Mouse (Mus musculus) stomach, embryonic 14.5 days (tissue): ENCODE results near the gene Ybey. TPM values are rescaled to one million over a fixed set of nuclear protein-coding genes. Genes with fewer than 3 reads are reported as not detected.

ENCODE experiments used
- ATAC-seq: fragments of 200-750 bp; cut with Nextera tagmentation; 2 replicates; pipeline ENCODE4 v1.8.0; 2017; ENCODE audit warnings: low read depth, moderate TSS enrichment; ENCODE audit not compliant: insufficient number of reproducible peaks, insufficient read depth, low FRiP score
- H3K27ac ChIP-seq: fragments of 300-500 bp; sonication (generic); 2 replicates; pipeline ENCODE4 v1.5.1; 2014; ENCODE audit warnings: mild to moderate bottlenecking, low read length, moderate library complexity, mixed read lengths
- H3K27me3 ChIP-seq: fragments of 300-500 bp; sonication (generic); 2 replicates; pipeline ENCODE4 v1.6.1; 2014; ENCODE audit warnings: low read length, control low read depth, mixed read lengths; ENCODE audit not compliant: control insufficient read depth, insufficient read depth
- H3K36me3 ChIP-seq: fragments of 300-500 bp; sonication (generic); 2 replicates; pipeline ENCODE4 v1.6.1; 2014; ENCODE audit warnings: mild to moderate bottlenecking, control low read depth, low read length, moderate library complexity, mixed read lengths; ENCODE audit not compliant: control insufficient read depth, insufficient read depth
- H3K4me1 ChIP-seq: fragments of 300-500 bp; sonication (generic); 2 replicates; pipeline ENCODE4 v1.6.1; 2014; ENCODE audit warnings: low read length, control low read depth, mixed read lengths; ENCODE audit not compliant: control insufficient read depth, insufficient read depth
- H3K4me2 ChIP-seq: fragments of 300-500 bp; sonication (generic); replicated peaks from 2 replicates; pipeline ENCODE4 v1.6.1; 2014; ENCODE audit warnings: low read depth, low read length, control low read depth
- H3K4me3 ChIP-seq: fragments of 300-500 bp; sonication (generic); 2 replicates; pipeline ENCODE4 v1.5.1; 2014; ENCODE audit warnings: low read depth, low read length, control low read depth
- H3K9ac ChIP-seq: fragments of 300-500 bp; sonication (generic); replicated peaks from 2 replicates; pipeline ENCODE4 v1.6.1; 2014; ENCODE audit warnings: low read depth, mild to moderate bottlenecking, control low read depth, low read length, moderate library complexity, mixed read lengths
- H3K9me3 ChIP-seq: fragments of 300-500 bp; sonication (generic); 2 replicates; pipeline ENCODE4 v1.6.1; 2016; ENCODE audit warnings: low read depth, low read length, control low read depth; ENCODE audit not compliant: control insufficient read depth
- WGBS: fragments of 180-500 bp; shearing (Covaris S2); extraction: QIAGEN DNeasy Blood & Tissue Kit; methylation state at CpG from one replicate; pipeline ENCODE4 v1.1.7; 2014; 5-methylcytosine and 5-hydroxymethylcytosine counted together
- polyA plus RNA-seq: library from polyadenylated mRNA; unstranded; fragments of >200 nt; fragmentation: Nextera tagmentation; extraction: Ambion mirVana; gene quantifications from 2 replicates; pipeline ENCODE4 v1.2.1, GENCODE M21; 2014

The Ybey gene
- polyA plus RNA-seq, result 5.6 and 5.8 TPM in 2 replicates

DNA sequence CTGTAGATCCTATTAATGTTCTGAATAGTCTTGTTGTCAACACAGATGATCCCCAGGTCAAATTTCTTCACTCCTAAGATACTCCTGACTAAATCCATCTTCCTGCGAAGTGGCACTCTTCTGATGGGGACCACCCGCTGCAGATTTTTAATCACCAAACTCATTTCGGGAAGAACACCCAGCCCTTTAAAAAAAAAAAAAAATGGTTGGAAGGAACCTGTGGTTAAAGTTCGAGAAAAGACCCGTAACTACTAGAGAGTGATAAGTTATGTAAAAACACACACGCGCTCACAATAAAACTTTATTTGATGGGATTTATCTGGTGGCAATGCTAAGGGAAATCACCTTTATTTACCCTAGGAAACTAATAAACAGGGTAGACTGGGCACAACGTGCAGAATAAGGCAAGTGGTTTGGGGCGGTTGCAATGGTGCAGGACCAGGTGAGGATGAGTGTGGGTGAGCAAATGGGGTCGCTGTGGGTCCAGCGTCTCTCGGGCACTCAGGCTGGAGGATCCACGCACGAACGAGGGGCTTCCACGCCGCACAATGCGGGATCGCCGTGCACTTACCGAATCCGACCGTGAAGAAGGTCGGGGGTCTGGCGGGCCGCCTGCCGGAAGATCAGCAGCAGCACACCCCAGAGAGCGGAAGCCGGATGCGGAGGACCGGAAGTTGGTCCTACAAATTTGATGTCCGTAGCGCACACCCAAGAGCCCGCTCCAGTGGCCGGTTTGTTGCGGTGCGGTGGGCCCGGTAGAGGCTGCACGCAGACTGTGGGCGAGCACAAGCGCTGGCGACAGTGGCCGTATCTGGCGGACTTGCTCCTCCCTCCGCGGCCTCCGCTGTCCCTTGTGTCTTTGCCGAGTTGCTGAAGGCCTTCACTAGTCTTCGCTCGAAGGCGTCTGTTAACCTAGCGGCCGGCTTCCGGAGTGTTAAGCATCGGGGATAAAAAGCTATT lies at the start of gene Ybey, which contains the start of gene Mcm3ap:
Ybey (minus strand) TSS at position 912 of the 960 bp plus-strand sequence.
Mcm3ap (plus strand) TSS at position 725 of the 960 bp plus-strand sequence.
- no peaks in the 10 kb centered on the region for H3K27me3 ChIP-seq
- H3K27ac ChIP-seq, result peak within 1 kb of the TSS; percentile 76; the same call in 1 of the 2 replicates
- no peaks in the 10 kb centered on the region for H3K9me3 ChIP-seq
- WGBS, result 1% methylated on average over 55 of the region's 55 CpGs
- H3K4me2 ChIP-seq, result peak within 1 kb of the TSS; percentile 57
- peak within 1 kb of the TSS; percentile 66 for H3K4me3 ChIP-seq
- H3K4me1 ChIP-seq, result no peaks in the 10 kb centered on the region; the same call in 1 of the 2 replicates
- peak within 1 kb of the TSS; percentile 64 for H3K9ac ChIP-seq
- peak; percentile 94 for ATAC-seq
- peaks cover 1% of the 10 kb centered on the region for H3K36me3 ChIP-seq

- WGBS, result 48% methylated on average over 5 of the region's 5 CpGs
- peak; percentile 72; the same call in 1 of the 2 replicates for ATAC-seq
- Histone ChIP-seq H3K4me2 (no peak overlapping the region), H3K27me3 (no peaks in the 10 kb centered on the region), H3K27ac (no peak overlapping the region), H3K4me1 (no peaks in the 10 kb centered on the region), H3K9ac (no peak overlapping the region), H3K36me3 (peaks cover 47% of the 10 kb centered on the region), H3K4me3 (no peak overlapping the region), H3K9me3 (no peaks in the 10 kb centered on the region)
Observed at GRCm38 (mm10) chr10:76512965-76513583, 44.2 kb upstream of the Ybey start.

DNA sequence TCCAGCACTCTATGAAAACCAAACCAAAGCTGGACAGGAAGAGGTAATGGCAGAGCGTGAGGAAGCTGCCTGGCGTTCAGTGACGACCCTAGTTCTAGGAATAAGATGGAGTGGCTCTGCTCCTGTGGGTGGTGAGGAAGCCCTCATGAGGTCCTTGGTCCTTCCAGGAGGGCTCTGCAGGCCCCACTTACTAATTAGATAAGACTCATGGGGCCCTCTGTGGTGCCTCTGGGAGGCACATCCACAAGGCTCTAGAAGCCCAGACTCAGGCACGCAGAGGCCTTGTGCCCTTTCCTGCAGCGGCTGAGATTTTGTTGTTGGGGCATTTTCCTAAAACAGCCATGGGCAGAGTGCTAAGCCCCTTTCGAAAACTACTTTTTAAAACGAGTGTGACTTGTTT lies 37.0 kb upstream of the Ybey start:
- H3K27ac ChIP-seq, result no peak overlapping the region
- H3K9me3 ChIP-seq, result no peaks in the 10 kb centered on the region
- no peaks in the 10 kb centered on the region for H3K27me3 ChIP-seq
- WGBS, result 94% methylated on average over 7 of the region's 7 CpGs
- no peak overlapping the region for H3K4me3 ChIP-seq
- H3K4me2 ChIP-seq, result no peak overlapping the region
- no peak for ATAC-seq
- no peak overlapping the region for H3K9ac ChIP-seq
- peaks cover 75% of the 10 kb centered on the region for H3K36me3 ChIP-seq
- no peaks in the 10 kb centered on the region for H3K4me1 ChIP-seq

DNA sequence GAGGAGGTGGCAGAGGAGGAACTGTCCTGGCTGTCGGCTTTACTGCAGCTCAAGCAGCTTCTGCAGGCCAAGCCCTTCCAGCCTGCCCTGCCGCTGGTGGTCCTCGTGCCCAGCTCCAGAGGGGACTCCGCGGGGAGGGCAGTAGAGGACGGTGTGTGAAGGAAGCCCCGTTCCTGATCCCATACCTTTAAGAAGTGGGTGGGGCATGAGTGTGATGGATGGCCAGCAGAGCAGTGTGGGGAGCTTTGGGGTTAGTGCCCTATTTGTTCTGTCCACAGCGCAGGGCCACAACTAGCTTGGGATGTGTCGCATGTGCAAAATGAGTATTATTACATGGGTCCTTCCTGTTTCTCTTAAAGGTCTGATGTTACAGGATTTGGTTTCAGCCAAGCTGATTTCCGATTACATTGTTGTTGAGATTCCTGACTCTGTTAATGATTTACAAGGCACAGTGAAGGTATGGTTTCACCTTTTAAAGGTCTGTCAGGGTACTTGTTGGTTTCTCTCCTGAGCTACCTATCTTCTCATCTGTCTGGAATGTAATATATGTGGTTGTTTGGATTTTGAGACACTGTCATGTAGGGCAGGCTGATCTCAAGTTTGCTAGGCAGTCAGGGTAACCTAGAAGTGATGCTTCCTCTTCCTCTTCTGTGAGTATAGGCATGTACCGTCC lies 35.5 kb upstream of the Ybey start:
- Histone ChIP-seq H3K27me3 (no peaks in the 10 kb centered on the region), H3K9me3 (no peaks in the 10 kb centered on the region), H3K4me2 (no peak overlapping the region), H3K9ac (no peak overlapping the region), H3K4me3 (no peak overlapping the region), H3K36me3 (peaks cover 76% of the 10 kb centered on the region), H3K4me1 (no peaks in the 10 kb centered on the region), H3K27ac (no peak overlapping the region)
- 66% methylated on average over 11 of the region's 11 CpGs for WGBS
- ATAC-seq, result 0 out of 2 replicates have a peak, but pooled peaks have one; percentile 28

DNA sequence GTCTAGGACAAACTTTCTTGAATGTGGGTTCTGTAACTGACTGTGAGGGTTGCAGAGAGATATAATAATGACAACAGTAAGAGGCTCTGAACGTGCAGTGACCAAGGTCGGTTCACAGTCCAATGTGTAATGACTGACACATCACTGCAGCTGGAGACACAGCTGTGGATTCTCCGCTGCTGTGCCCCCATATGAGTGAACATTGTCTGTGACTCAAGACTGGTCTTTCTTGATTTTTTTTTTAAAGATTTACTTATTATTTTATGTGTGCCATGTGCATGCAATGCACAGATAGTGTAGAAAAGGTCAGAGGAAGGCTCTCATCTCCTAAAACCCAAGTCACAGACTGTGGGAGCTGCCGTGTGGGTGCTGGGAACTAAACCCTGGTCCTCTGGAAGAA lies 28.6 kb upstream of the Ybey start:
- H3K9me3 ChIP-seq, result no peaks in the 10 kb centered on the region
- no peaks in the 10 kb centered on the region for H3K4me1 ChIP-seq
- no peak overlapping the region for H3K27ac ChIP-seq
- 97% methylated on average over 4 of the region's 4 CpGs for WGBS
- H3K4me3 ChIP-seq, result no peak overlapping the region
- no peak for ATAC-seq
- no peak overlapping the region for H3K4me2 ChIP-seq
- H3K9ac ChIP-seq, result no peak overlapping the region
- peaks cover 81% of the 10 kb centered on the region for H3K36me3 ChIP-seq
- no peaks in the 10 kb centered on the region for H3K27me3 ChIP-seq

DNA sequence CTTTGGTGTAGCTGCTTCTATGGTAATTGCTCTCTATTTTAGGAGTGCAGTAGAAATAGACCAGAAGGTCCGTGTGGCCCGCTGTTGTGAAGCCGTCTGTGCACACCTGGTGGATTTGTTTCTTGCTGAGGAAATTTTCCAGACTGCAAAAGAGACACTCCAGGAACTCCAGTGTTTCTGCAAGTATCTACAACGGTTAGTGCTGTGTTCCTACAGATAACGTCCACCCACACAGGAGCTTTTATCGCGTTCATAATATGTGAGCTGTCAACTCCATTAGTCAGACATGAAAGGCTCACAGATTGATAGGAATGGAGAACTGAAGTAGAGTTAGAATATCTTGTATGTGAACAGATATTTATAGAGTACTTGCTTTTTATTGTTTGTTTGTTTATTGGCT lies 27.5 kb upstream of the Ybey start:
- Histone ChIP-seq H3K27me3 (no peaks in the 10 kb centered on the region), H3K4me2 (no peak overlapping the region), H3K9ac (no peak overlapping the region), H3K4me3 (no peak overlapping the region), H3K36me3 (peaks cover 73% of the 10 kb centered on the region), H3K4me1 (no peaks in the 10 kb centered on the region), H3K9me3 (no peaks in the 10 kb centered on the region), H3K27ac (no peak overlapping the region)
- no peak for ATAC-seq
- 87% methylated on average over 7 of the region's 7 CpGs for WGBS

GRCm38 (mm10) chr10:76495501-76495900 lies 26.6 kb upstream of the Ybey start:
- H3K27me3 ChIP-seq, result no peaks in the 10 kb centered on the region
- peaks cover 74% of the 10 kb centered on the region for H3K36me3 ChIP-seq
- no peak overlapping the region for H3K27ac ChIP-seq
- no peak overlapping the region for H3K4me2 ChIP-seq
- no peaks in the 10 kb centered on the region for H3K9me3 ChIP-seq
- H3K9ac ChIP-seq, result no peak overlapping the region
- 94% methylated on average over 6 of the region's 6 CpGs for WGBS
- no peaks in the 10 kb centered on the region for H3K4me1 ChIP-seq
- H3K4me3 ChIP-seq, result no peak overlapping the region
- no peak for ATAC-seq

DNA sequence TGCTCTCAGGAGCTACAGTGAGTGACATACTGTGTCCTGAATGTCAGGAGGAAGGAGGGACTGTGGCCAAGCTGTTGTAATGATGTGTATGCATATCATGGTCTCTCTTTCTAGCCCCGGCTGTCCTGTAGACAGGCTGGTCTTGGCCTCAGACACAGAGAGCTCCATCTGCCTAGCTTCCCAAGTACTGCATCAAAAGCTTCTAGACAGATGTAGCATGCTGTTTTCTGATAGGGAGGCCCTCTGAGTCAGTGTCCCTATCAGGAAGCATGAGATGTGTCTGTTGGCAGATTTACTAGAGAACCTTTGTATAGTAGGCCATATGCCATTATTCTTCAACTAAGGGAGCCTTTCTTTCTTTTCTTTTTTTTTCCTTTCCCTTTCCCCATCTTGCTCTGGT lies 24.6 kb upstream of the Ybey start:
- Histone ChIP-seq H3K4me1 (no peaks in the 10 kb centered on the region), H3K4me2 (no peak overlapping the region), H3K27ac (no peak overlapping the region), H3K27me3 (no peaks in the 10 kb centered on the region), H3K9ac (no peak overlapping the region), H3K9me3 (no peaks in the 10 kb centered on the region), H3K36me3 (peaks cover 77% of the 10 kb centered on the region), H3K4me3 (no peak overlapping the region)
- WGBS, result 82% methylated on average over 1 of the region's 1 CpGs
- no peak for ATAC-seq
